Mouse (Mus musculus) bone marrow macrophage, adult 2 months (primary cell): Measurements from ENCODE around the gene Psmb2. TPM values are rescaled to one million over a fixed set of nuclear protein-coding genes. Genes with fewer than 3 reads are reported as not detected.

Experiments used
- H3K27ac ChIP-seq: 2 replicates; pipeline ENCODE4 v1.5.1; 2012; ENCODE audit warnings: low read depth, low read length; ENCODE audit not compliant: insufficient read depth
- H3K4me1 ChIP-seq: 2 replicates; pipeline ENCODE4 v1.6.1; 2012; ENCODE audit warnings: low read length; ENCODE audit not compliant: control insufficient read depth, insufficient read depth
- H3K4me3 ChIP-seq: 2 replicates; pipeline ENCODE4 v1.5.1; 2012; ENCODE audit warnings: mild to moderate bottlenecking, low read length, moderate library complexity; ENCODE audit not compliant: insufficient read depth
- CTCF ChIP-seq: IDR thresholded peaks from 2 replicates; pipeline ENCODE4 v1.5.1; 2012; ENCODE audit warnings: low read depth, mild to moderate bottlenecking, low read length, moderate library complexity
- POLR2A ChIP-seq: IDR thresholded peaks from 2 replicates; pipeline ENCODE4 v1.6.1; 2012; ENCODE audit warnings: mild to moderate bottlenecking, low read depth, low read length, borderline replicate concordance
- polyA plus RNA-seq: library from polyadenylated mRNA; stranded (reverse); fragments of >200 nt; gene quantifications from 2 replicates; pipeline ENCODE4 v1.2.4, GENCODE M21; 2012; ENCODE audit not compliant: missing spikeins, insufficient read depth, insufficient read length

Gene Psmb2
- polyA plus RNA-seq, 1 experiment, result 182 TPM

GRCm38 (mm10) chr4:126739966-126740676 lies 62.7 kb downstream of the Psmb2 start:
- TF ChIP-seq POLR2A (no peak), CTCF (peak; percentile 51; the same call in 1 of the 2 replicates)
- Histone ChIP-seq H3K27ac (no peak overlapping the region), H3K4me1 (no peaks in the 10 kb centered on the region), H3K4me3 (no peak overlapping the region)

GRCm38 (mm10) chr4:126741448-126741847 lies 64.0 kb downstream of the Psmb2 start:
- TF ChIP-seq CTCF (peak; percentile 70), POLR2A (no peak)
- H3K4me1 ChIP-seq, result no peaks in the 10 kb centered on the region
- H3K27ac ChIP-seq, result no peak overlapping the region
- H3K4me3 ChIP-seq, result no peak overlapping the region

- TF ChIP-seq CTCF (no peak), POLR2A (no peak)
- Histone ChIP-seq H3K4me3 (no peak overlapping the region), H3K27ac (no peak overlapping the region), H3K4me1 (no peaks in the 10 kb centered on the region)
These were observed 65.5 kb downstream of the Psmb2 start for GRCm38 (mm10) chr4:126742976-126743375.

GRCm38 (mm10) chr4:126743713-126744112 lies 66.3 kb downstream of the Psmb2 start:
- Histone ChIP-seq H3K4me3 (no peak overlapping the region), H3K4me1 (no peaks in the 10 kb centered on the region), H3K27ac (no peak overlapping the region)
- TF ChIP-seq CTCF (no peak), POLR2A (no peak)

GRCm38 (mm10) chr4:126744831-126745230 lies 67.4 kb downstream of the Psmb2 start:
- Histone ChIP-seq H3K4me1 (no peaks in the 10 kb centered on the region), H3K4me3 (no peak overlapping the region), H3K27ac (no peak overlapping the region)
- TF ChIP-seq CTCF, result no peak
- no peak for TF ChIP-seq POLR2A

- TF ChIP-seq CTCF (peak; percentile 78; the same call in 1 of the 2 replicates), POLR2A (no peak)
- Histone ChIP-seq H3K4me3 (no peak overlapping the region), H3K27ac (no peak overlapping the region), H3K4me1 (no peaks in the 10 kb centered on the region)
These were observed 68.2 kb downstream of the Psmb2 start for GRCm38 (mm10) chr4:126745506-126746193.

GRCm38 (mm10) chr4:126746194-126746840 lies 68.9 kb downstream of the Psmb2 start:
- TF ChIP-seq POLR2A (no peak), CTCF (no peak)

GRCm38 (mm10) chr4:126748381-126748780 lies 71.0 kb downstream of the Psmb2 start:
- H3K27ac ChIP-seq, result no peak overlapping the region
- no peak for TF ChIP-seq POLR2A
- no peak for TF ChIP-seq CTCF
- H3K4me1 ChIP-seq, result no peaks in the 10 kb centered on the region
- H3K4me3 ChIP-seq, result no peak overlapping the region

More at GRCm38 (mm10) chr4:126746194-126746840, 68.9 kb downstream of the Psmb2 start:
- Histone ChIP-seq H3K4me3 (no peak overlapping the region), H3K27ac (no peak overlapping the region), H3K4me1 (no peaks in the 10 kb centered on the region)

- Histone ChIP-seq H3K4me1 (no peaks in the 10 kb centered on the region), H3K27ac (no peak overlapping the region), H3K4me3 (no peak overlapping the region)
- TF ChIP-seq POLR2A (no peak), CTCF (no peak)
These were observed 72.1 kb downstream of the Psmb2 start for GRCm38 (mm10) chr4:126749553-126749952.
